Mouse (Mus musculus) 3134 (cell line): ENCODE results near the gene Fgr.

Experiments
- DNase-seq: peaks from one replicate; pipeline ENCODE4 v3.0.0-alpha.2; 2011; ENCODE audit warnings: low spot score; ENCODE audit not compliant: insufficient read length; ENCODE audit errors: extremely low read depth

Fgr gene

GRCm38 (mm10) chr4:132958741-132959678 is 14.9 kb upstream of the Fgr start:
- peak; percentile 57 for DNase-seq

DNA sequence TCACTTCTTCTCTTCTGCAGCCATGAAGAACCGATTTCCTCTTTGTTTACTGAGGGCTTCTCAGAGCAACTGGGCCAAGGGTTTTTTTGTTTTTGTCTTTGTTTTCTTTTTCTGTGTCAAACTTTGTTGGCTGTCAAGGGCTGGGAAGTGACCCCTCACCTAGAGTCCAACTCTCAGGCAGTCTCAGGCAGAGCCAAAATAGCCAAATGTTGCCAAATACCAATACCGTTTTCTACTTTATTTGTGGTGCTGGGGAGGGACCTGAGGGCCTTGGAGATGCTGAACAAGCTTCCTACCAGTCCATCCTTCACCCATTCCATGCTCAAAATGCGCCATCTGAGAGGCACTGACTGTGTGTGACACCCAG is 14.2 kb upstream of the Fgr start:
- DNase-seq, result no peak

- no peak for DNase-seq
Observed at GRCm38 (mm10) chr4:132960313-132960712, 13.6 kb upstream of the Fgr start.

DNA sequence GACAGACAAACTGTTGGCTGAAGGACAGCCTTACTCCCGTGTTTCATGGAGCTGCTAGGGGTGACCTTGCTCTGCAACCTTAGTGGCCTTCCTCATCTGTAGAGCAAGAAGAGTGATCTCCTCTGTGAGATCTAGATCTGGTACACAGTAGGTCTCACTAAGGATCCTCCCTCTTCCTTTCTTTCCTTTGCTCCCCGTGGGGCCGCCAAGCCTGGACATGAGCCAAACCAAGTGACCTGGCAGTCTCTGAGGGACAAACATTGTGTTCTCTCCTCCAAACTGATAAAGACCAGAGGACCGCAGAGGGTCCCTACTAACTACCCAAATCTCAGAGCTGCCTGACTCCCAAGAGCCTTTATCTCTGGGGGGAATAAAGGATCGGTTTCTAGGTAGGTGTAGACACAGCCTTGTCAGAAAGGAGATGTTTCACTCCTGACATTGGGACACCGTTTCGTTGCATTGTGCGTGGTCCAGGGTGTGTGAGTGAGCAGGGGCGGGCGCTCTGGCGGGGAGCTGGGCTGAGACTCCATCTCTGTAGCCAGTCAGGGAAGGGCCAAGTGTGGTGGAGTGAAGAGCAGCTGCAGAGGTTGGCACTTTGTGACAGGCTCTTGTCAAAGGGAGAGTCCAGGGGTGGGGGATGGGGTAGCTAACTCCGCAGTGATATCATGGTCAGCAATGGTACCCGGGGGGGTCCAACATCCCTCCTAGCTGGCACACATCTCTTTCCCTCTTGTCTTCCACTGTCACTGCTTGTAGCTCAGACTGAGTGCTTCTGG is 12.8 kb upstream of the Fgr start:
- DNase-seq, result no peak

DNA sequence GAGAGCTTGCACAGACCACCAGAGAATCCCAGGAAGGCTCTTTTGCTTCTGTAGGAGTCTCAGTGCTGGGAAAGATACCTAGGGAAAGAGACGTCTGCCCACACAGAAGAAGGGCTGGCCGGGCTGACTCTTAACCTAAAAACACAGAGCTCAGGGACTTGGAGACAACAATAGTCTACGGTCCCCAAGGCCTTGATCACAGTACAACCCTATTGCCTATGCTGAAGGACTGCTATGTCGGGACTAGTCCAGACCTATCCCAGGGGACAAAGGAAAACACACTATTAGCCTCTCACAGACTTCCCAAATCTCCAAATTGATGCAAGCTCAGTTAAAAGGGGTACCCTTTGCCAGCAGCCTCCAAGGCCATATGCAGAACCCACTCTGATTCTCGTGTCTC is 12.0 kb upstream of the Fgr start:
- no peak for DNase-seq

GRCm38 (mm10) chr4:132962628-132963027 is 11.3 kb upstream of the Fgr start:
- no peak for DNase-seq

GRCm38 (mm10) chr4:132963436-132963835 is 10.5 kb upstream of the Fgr start:
- DNase-seq, result no peak

- no peak for DNase-seq
Observed at GRCm38 (mm10) chr4:132964064-132964463, 9.8 kb upstream of the Fgr start.

GRCm38 (mm10) chr4:132964473-132964872 is 9.4 kb upstream of the Fgr start:
- no peak for DNase-seq

DNA sequence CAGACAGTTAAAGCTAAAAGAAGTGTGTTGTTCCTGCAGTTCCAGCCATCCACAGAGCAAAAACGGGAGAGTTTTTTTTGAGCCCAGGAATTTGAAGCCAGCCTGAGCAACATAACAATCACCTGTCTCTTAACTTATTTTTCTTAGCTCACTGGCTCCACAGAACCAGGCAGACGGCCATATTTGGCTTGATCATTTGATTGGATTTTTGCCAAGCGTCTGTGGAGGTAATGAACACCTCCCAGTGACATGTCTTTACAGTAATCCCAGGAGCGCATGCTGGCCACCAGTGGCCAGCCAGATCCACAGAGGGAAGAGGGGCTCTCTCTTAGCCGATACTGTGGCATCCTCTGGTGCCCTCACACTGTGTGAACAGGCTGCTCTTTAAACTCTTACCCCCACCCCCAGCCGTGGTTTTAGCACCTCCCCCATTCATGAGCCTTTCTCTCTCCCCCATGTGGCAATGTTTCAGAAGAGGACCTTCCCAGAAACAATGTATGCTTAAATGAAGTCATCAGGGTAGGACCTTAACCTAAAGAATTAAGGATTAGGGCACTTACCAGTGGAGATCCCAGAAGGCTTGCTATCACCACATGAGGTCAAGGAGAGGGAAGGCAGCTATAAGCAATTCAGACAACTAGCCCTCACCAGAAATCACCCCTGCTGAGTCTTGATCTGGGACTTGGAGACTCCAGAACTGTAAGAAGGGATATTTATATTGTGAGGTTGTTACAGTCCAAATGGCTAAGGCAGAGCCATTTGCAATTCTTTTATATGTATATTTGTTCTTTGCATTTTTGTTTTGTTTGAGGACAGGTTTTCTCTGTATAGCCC is 5.6 kb upstream of the Fgr start:
- DNase-seq, result no peak

DNA sequence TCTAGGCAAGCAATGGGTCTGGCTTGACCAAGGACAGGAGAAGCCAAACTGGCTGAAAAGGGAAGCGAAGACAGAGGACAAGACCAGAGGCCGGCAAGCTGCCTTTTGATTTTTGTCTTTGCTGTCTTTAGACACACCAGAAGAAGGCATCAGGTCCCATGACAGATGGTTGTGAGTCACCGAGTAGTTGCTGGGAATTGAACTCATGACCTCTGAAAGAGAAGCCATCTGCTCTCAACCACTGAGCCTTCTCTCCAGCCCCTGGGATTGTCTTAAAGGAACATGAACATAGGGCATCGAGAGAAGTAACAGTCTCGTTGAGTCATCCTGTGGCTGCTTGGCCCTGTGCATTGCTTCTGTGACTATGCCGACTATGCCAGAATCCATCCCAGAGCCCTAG is 2.3 kb upstream of the Fgr start:
- peak; percentile 59 for DNase-seq

DNA sequence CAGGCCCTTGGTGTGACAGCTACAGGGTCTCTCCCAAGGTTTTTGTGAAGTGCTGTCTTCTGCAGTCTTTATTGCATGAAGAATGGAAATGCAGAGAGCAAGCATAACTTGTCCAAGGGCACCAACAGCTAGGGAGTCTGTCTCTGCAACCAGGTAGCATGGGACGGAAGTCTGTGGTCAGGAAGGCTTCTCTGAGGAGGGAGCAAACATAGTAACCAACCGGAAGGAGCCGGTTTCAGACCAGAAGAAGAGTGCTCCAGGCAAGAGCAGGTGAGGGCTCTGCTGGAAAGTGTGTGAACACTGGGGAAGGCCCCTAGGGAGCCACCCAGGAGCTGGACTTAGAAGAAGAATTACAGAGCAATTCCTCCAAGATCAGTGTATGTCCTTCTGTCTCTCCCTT is 1.8 kb upstream of the Fgr start:
- no peak for DNase-seq

DNA sequence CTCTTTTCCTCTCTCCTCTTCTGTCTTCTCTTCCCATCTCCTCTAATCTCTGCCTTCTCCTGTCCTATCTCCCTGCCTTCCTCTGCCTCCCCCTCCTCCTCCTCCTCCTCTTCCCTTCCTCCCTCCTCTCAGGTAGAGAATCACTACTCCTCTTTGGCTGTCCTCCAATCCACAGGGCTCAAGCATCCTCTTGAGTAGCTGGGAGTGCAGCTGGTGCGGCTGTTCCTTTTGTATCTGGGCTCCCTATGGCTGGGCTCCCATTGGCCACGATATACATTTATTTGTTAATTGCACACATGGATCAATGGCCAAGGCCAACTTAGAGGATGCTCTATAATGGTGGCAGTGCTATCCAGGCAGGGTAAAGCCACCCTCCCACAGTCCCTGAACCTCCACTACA is 1.3 kb upstream of the Fgr start:
- DNase-seq, result no peak

GRCm38 (mm10) chr4:132973186-132973585 is 709 bp upstream of the Fgr start:
- no peak for DNase-seq

DNA sequence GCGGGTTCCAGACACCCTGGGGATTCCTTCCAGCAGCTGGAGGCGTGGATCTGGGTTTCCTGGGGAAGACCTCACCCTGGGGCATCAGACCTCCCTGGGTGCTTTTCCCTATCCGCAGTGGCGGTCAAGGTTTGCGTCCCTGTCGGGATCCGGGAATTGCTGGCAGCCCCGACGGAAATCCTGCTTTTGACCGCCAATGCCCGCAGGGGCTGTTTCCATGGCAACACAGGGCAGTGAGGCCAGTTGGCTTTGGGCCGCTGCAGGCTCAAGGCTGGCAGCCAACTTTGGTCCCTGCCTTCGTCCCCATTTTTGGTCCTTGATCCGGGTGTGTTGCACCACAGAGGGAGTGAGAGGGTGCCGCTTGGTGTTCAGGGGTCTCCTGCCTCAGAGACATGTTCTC is 1.0 kb downstream of the Fgr start:
- DNase-seq, result peak; percentile 84

- no peak for DNase-seq
Observed at GRCm38 (mm10) chr4:132975791-132976190, 1.9 kb downstream of the Fgr start.

DNA sequence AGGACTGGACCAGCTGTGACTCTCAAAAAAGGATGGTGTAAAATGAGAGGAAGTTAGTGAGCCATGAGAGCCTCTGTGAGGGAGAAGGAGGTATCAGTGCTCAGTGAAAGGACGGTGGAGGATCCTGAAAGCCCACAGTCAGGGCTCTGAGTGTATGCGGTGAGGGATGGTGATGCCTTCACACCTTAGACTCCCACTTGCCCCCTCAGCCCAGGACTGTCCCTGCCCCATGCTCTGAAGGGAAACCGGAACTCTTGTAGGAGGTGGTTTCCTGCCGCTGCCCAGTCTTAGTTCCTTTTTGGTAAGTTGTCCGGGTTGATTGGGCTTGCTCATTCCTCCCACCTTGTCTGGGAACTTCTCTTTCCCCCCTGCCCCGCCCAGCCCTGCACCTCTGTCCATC is 2.8 kb downstream of the Fgr start:
- no peak for DNase-seq

DNA sequence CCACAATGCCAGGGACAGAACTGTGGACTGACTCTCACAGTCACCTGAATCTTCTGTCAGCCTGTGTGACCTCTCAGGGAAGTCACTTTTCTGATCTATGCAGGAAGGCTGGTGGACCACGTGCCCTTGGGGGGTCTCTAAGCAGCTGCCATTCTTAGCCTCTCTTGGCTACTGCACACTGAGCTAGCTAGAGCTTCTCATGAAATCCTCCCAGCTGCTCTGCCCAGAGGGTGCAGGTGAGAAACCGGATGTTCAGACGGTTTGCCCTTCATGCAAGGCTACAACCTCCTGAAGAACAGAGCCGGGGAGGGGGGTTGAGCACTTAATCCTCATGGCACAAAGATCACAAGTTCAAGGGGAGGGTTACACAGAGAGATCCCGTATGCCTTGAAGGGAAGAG is 3.7 kb downstream of the Fgr start:
- DNase-seq, result no peak

DNA sequence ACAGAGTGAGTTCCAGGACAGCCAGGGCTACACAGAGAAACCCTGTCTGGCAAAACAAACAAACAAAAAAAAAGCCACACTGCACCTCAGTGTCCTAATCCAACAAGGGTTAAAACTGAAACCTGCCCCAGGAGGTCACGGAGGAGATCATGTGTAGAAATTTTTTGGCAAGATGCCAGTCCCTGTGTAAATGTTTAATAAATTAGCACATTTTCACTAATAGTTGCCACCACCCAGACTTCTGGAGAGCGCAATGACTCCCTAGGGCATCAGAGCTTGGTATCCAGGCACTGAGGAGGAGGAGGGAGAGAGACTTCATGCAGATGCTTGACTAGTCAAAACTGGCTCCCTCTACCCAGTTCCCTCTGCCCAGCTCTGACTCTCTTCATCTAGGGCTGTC is 5.3 kb downstream of the Fgr start:
- DNase-seq, result no peak

GRCm38 (mm10) chr4:132981621-132982020 is 7.7 kb downstream of the Fgr start:
- no peak for DNase-seq

DNA sequence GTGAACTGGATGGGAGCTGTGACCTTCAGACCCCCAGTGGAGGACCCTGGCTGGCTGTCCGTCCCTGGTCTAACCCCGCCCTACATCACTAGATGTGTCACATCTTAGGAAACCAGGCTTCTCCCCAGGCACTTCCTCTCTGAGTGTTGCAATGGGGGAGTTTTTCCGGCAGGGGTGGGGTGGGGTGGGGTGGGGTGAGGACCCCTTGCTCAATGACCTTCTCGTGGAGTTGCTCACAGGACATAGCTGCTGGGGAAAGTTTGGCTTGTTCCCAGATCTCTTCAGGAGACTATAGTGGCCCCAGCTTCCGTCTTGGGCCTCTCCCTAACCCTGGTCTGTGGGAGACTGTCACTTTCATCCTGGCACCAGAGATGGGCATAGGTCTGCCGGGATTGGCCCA is 9.1 kb downstream of the Fgr start:
- no peak for DNase-seq
